Mouse (Mus musculus) MEL (cell line): ENCODE results near the gene Washc2. TPM values are rescaled to one million over a fixed set of nuclear protein-coding genes. Genes with fewer than 3 reads are reported as not detected.
A peak's percentile ranks its signal among the peaks of the same experiment; 100 is the strongest.

Experiments
- DNase-seq: peaks from one replicate; pipeline ENCODE4 v3.0.0; 2011; ENCODE audit warnings: low read depth, low spot score
- H3K27ac ChIP-seq: 2 replicates; pipeline ENCODE4 v1.5.1; 2012; ENCODE audit warnings: low read depth, mild to moderate bottlenecking, control low read depth, low read length, moderate library complexity; ENCODE audit not compliant: control insufficient read depth
- H3K27me3 ChIP-seq, 2 experiments: fragments of 150-350 bp in 1 of 2; sonication (generic) in 1 of 2; 2 replicates each; pipeline ENCODE4 v1.6.1; 2012; ENCODE audit warnings: low read length in 2 of 2, mild to moderate bottlenecking in 2 of 2, improper control_type of control experiment in 1 of 2, moderate library complexity in 1 of 2; ENCODE audit not compliant: insufficient read depth in 2 of 2, control insufficient read depth in 1 of 2
- H3K36me3 ChIP-seq, 2 experiments: 2 replicates each; pipeline ENCODE4 v1.6.1; 2012 to 2014; ENCODE audit warnings: low read length in 2 of 2, improper control_type of control experiment in 1 of 2, inconsistent platforms in 1 of 2, mild to moderate bottlenecking in 1 of 2; ENCODE audit not compliant: insufficient read depth in 2 of 2, control insufficient read depth in 1 of 2
- H3K4me1 ChIP-seq, 2 experiments: fragments of 150-350 bp in 1 of 2; sonication (generic) in 1 of 2; 2 replicates each; pipeline ENCODE4 v1.6.1; 2012; ENCODE audit warnings: low read length in 2 of 2, improper control_type of control experiment in 1 of 2, mild to moderate bottlenecking in 1 of 2; ENCODE audit not compliant: insufficient read depth in 2 of 2, control insufficient read depth in 1 of 2
- H3K4me3 ChIP-seq, 2 experiments: fragments of 150-350 bp in 1 of 2; sonication (generic) in 1 of 2; 2 replicates each; pipeline ENCODE4 v1.5.1; 2012; ENCODE audit warnings: low read depth in 2 of 2, low read length in 2 of 2, mild to moderate bottlenecking in 2 of 2, moderate library complexity in 2 of 2, control low read depth in 1 of 2, improper control_type of control experiment in 1 of 2; ENCODE audit not compliant: control insufficient read depth in 1 of 2, insufficient read depth in 1 of 2
- H3K79me2 ChIP-seq: 2 replicates; pipeline ENCODE4 v1.6.1; 2012; ENCODE audit warnings: mild to moderate bottlenecking, low read length, moderate library complexity; ENCODE audit not compliant: control insufficient read depth, poor library complexity, insufficient read depth
- H3K9ac ChIP-seq: 2 replicates; pipeline ENCODE4 v1.6.1; 2012; ENCODE audit warnings: low read depth, mild to moderate bottlenecking, control low read depth, low read length, moderate library complexity; ENCODE audit not compliant: control insufficient read depth, poor library complexity, severe bottlenecking
- H3K9me3 ChIP-seq: fragments of 150-350 bp; sonication (generic); replicated peaks from 2 replicates; pipeline ENCODE4 v1.6.1; 2012; ENCODE audit warnings: mild to moderate bottlenecking, low read length, improper control_type of control experiment, moderate library complexity; ENCODE audit not compliant: insufficient read depth
- CHD2 ChIP-seq: IDR thresholded peaks from 2 replicates; pipeline ENCODE4 v1.6.1; 2011; ENCODE audit warnings: low read length, improper control_type of control experiment
- ELF1 ChIP-seq: IDR thresholded peaks from 2 replicates; pipeline ENCODE4 v1.6.1; 2014; ENCODE audit warnings: low read depth, mild to moderate bottlenecking, inconsistent platforms, low read length, improper control_type of control experiment, moderate library complexity
- GABPA ChIP-seq: IDR thresholded peaks from 2 replicates; pipeline ENCODE4 v1.6.1; 2012; ENCODE audit warnings: low read depth, mild to moderate bottlenecking, inconsistent platforms, low read length, improper control_type of control experiment, moderate library complexity
- GATA1 ChIP-seq: IDR thresholded peaks from 2 replicates; pipeline ENCODE4 v1.6.1; 2011; ENCODE audit warnings: low read depth, low read length, improper control_type of control experiment
- HCFC1 ChIP-seq: IDR thresholded peaks from 2 replicates; pipeline ENCODE4 v1.6.1; 2012; ENCODE audit warnings: low read depth, mild to moderate bottlenecking, inconsistent platforms, low read length, improper control_type of control experiment, moderate library complexity
- MAX ChIP-seq: IDR thresholded peaks from 2 replicates; pipeline ENCODE4 v1.6.1; 2011; ENCODE audit warnings: low read length, improper control_type of control experiment
- MEF2A ChIP-seq: IDR thresholded peaks from 2 replicates; pipeline ENCODE4 v1.6.1; 2014; ENCODE audit warnings: low read depth, mild to moderate bottlenecking, inconsistent platforms, low read length, improper control_type of control experiment; ENCODE audit not compliant: poor library complexity, insufficient replicate concordance, severe bottlenecking; ENCODE audit errors: extremely low read depth
- MXI1 ChIP-seq: IDR thresholded peaks from 2 replicates; pipeline ENCODE4 v1.6.1; 2011; ENCODE audit warnings: mild to moderate bottlenecking, low read depth, low read length, improper control_type of control experiment
- MYB ChIP-seq: IDR thresholded peaks from 2 replicates; pipeline ENCODE4 v1.6.1; 2011; ENCODE audit warnings: mild to moderate bottlenecking, low read depth, low read length, improper control_type of control experiment
- MYC ChIP-seq: IDR thresholded peaks from 2 replicates; pipeline ENCODE4 v1.6.1; 2011; ENCODE audit warnings: low read depth, mild to moderate bottlenecking, low read length, improper control_type of control experiment, moderate library complexity
- NELFE ChIP-seq: IDR thresholded peaks from 2 replicates; pipeline ENCODE4 v1.6.1; 2011; ENCODE audit warnings: low read depth, low read length, improper control_type of control experiment
- NRF1 ChIP-seq: IDR thresholded peaks from 2 replicates; pipeline ENCODE4 v1.6.1; 2014; ENCODE audit warnings: low read depth, mild to moderate bottlenecking, inconsistent platforms, low read length, improper control_type of control experiment, moderate library complexity; ENCODE audit not compliant: poor library complexity, insufficient read depth, severe bottlenecking
- POLR2A ChIP-seq, 2 experiments: IDR thresholded peaks; 2 replicates each; pipeline ENCODE4 v1.6.1; 2011 to 2012; ENCODE audit warnings: low read length in 2 of 2, mild to moderate bottlenecking in 2 of 2, control low read depth in 1 of 2, improper control_type of control experiment in 1 of 2, low read depth in 1 of 2, moderate library complexity in 1 of 2; ENCODE audit not compliant: control insufficient read depth in 1 of 2, insufficient read depth in 1 of 2, poor library complexity in 1 of 2
- POLR2AphosphoS2 ChIP-seq: IDR thresholded peaks from 2 replicates; pipeline ENCODE4 v1.6.1; 2011; ENCODE audit warnings: low read length, improper control_type of control experiment
- POLR2AphosphoS5 ChIP-seq: IDR thresholded peaks from 2 replicates; pipeline ENCODE4 v1.6.1; 2012; ENCODE audit warnings: low read depth, borderline replicate concordance, mild to moderate bottlenecking, inconsistent platforms, low read length, moderate library complexity, mixed read lengths
- SIN3A ChIP-seq: IDR thresholded peaks from 2 replicates; pipeline ENCODE4 v1.6.1; 2012; ENCODE audit warnings: low read length, improper control_type of control experiment, inconsistent platforms
- SMC3 ChIP-seq: IDR thresholded peaks from 2 replicates; pipeline ENCODE4 v1.6.1; 2011; ENCODE audit warnings: low read depth, low read length, improper control_type of control experiment
- TAL1 ChIP-seq: IDR thresholded peaks from 2 replicates; pipeline ENCODE4 v1.6.1; 2012; ENCODE audit warnings: mild to moderate bottlenecking, inconsistent platforms, low read length, moderate library complexity, mixed read lengths
- TCF12 ChIP-seq: IDR thresholded peaks from 2 replicates; pipeline ENCODE4 v1.6.1; 2014; ENCODE audit warnings: low read depth, mild to moderate bottlenecking, inconsistent platforms, low read length, improper control_type of control experiment, moderate library complexity
- USF1 ChIP-seq: IDR thresholded peaks from 2 replicates; pipeline ENCODE4 v1.6.1; 2014; ENCODE audit warnings: low read depth, mild to moderate bottlenecking, inconsistent platforms, low read length, improper control_type of control experiment, moderate library complexity
- ZMIZ1 ChIP-seq: IDR thresholded peaks from 2 replicates; pipeline ENCODE4 v1.6.1; 2012; ENCODE audit warnings: low read depth, mild to moderate bottlenecking, inconsistent platforms, low read length, improper control_type of control experiment, moderate library complexity
- ZNF384 ChIP-seq: IDR thresholded peaks from 2 replicates; pipeline ENCODE4 v1.6.1; 2012; ENCODE audit warnings: low read depth, mild to moderate bottlenecking, inconsistent platforms, low read length, improper control_type of control experiment
- polyA plus RNA-seq, 2 experiments: library from polyadenylated mRNA; stranded (reverse) in 1 of 2; unstranded in 1 of 2; fragments of >175 nt in 1 of 2; fragments of >200 nt in 1 of 2; gene quantifications; 2 replicates each; pipeline versions ENCODE4 v1.2.1 to v1.2.4; 2012; ENCODE audit warnings: low replicate concordance in 2 of 2, low read depth in 1 of 2; ENCODE audit not compliant: insufficient read length in 2 of 2, insufficient read depth in 1 of 2, missing spikeins in 1 of 2
- total RNA-seq: library from RNA; depleted of rRNA; stranded (reverse); fragments of 300-350 nt; gene quantifications from 2 replicates; pipeline ENCODE4 v1.2.3, GENCODE M21; 2012

Washc2 gene
- total and polyA plus RNA-seq, 3 experiments, result 25.3 to 38.3 TPM; not detected in 1

- peak within 1 kb of the TSS; percentile 81 to 95 for H3K4me3 ChIP-seq
- TF ChIP-seq MYC (no peak), NELFE (peak; percentile 69), POLR2A (IDR thresholded peaks at IDR 0.05; ENCODE audit: control insufficient read depth in 1 of 2, insufficient read depth in 1 of 2, low read depth in 1 of 2, low read length in 2 of 2, poor library complexity in 1 of 2) (peak; percentile 66 to 80; a peak in 3 of 4 replicates), ZMIZ1 (peak; percentile 54; the same call in 1 of the 2 replicates), TCF12 (peak; percentile 45; the same call in 1 of the 2 replicates), SIN3A (peak; percentile 33; the same call in 1 of the 2 replicates), HCFC1 (peak; percentile 39; the same call in 1 of the 2 replicates), POLR2AphosphoS2 (peak; percentile 58; the same call in 1 of the 2 replicates), SMC3 (no peak), GABPA (no peak), MAX (no peak; the same call in 1 of the 2 replicates), CHD2 (no peak), MYB (0 out of 2 replicates have a peak, but pooled peaks have one; percentile 23), NRF1 (0 out of 2 replicates have a peak, but pooled peaks have one; percentile 13), MXI1 (peak; percentile 29; the same call in 1 of the 2 replicates), ELF1 (peak; percentile 62; the same call in 1 of the 2 replicates), ZNF384 (no peak), USF1 (no peak)
- peak; percentile 94 for DNase-seq
- H3K27ac ChIP-seq, result peak within 1 kb of the TSS; percentile 82
- peaks cover 0 to 15% of the 10 kb centered on the region in 2 experiments; a peak in 3 of 4 replicates for H3K4me1 ChIP-seq
- H3K79me2 ChIP-seq, result peaks cover 4% of the 10 kb centered on the region
- H3K9me3 ChIP-seq, result no peaks in the 10 kb centered on the region
- peak within 1 kb of the TSS; percentile 95 for H3K9ac ChIP-seq
- H3K36me3 ChIP-seq, result peaks cover 0 to 19% of the 10 kb centered on the region in 2 experiments; a peak in 2 of 4 replicates
- no peaks in the 10 kb centered on the region for H3K27me3 ChIP-seq
These were observed 56.3 kb downstream of the Washc2 start, which contains the start of gene Zfand4 for GRCm38 (mm10) chr6:116264018-116264651. Gene Zfand4 (plus strand): TSS chr6:116264222.

GRCm38 (mm10) chr6:116264836-116265235 lies 57.0 kb downstream of the Washc2 start:
- DNase-seq, result peak; percentile 43
- Histone ChIP-seq H3K27me3 (no peaks in the 10 kb centered on the region), H3K9me3 (no peaks in the 10 kb centered on the region), H3K27ac (peak overlapping the region; percentile 32; the same call in 1 of the 2 replicates), H3K4me3 (peak overlapping the region; percentile 81 to 95), H3K79me2 (peaks cover 4% of the 10 kb centered on the region), H3K9ac (peak overlapping the region; percentile 95), H3K4me1 (peaks cover 0 to 15% of the 10 kb centered on the region in 2 experiments; a peak in 3 of 4 replicates), H3K36me3 (peaks cover 0 to 19% of the 10 kb centered on the region in 2 experiments; a peak in 2 of 4 replicates)
- TF ChIP-seq MEF2A, result no peak
- no peak for TF ChIP-seq POLR2AphosphoS5
- TF ChIP-seq TAL1, result no peak
- TF ChIP-seq MYB, result no peak
- no peak for TF ChIP-seq NRF1
- no peak for TF ChIP-seq NELFE
- no peak for TF ChIP-seq GATA1
- no peak for TF ChIP-seq ZMIZ1
- TF ChIP-seq GABPA, result no peak
- TF ChIP-seq TCF12, result no peak
